Mouse (Mus musculus) forebrain, embryonic 13.5 days (tissue): ENCODE measurements around the gene Tmem176b. TPM values are rescaled to one million over a fixed set of nuclear protein-coding genes. Genes with fewer than 3 reads are reported as not detected.
"Not testable (repeated sequence)": the region's sequence is repeated elsewhere in the genome, so short reads cannot be mapped to it uniquely, and the experiment has no call there.

Experiments
- ATAC-seq: fragments of 200-750 bp; cut with Nextera tagmentation; 2 replicates; pipeline ENCODE4 v1.8.0; 2017
- H3K27ac ChIP-seq: fragments of 300-500 bp; sonication (generic); 2 replicates; pipeline ENCODE4 v1.5.1; 2015; ENCODE audit warnings: inconsistent platforms, mild to moderate bottlenecking, moderate library complexity
- H3K27me3 ChIP-seq: fragments of 300-500 bp; sonication (generic); 2 replicates; pipeline ENCODE4 v1.6.1; 2015; ENCODE audit warnings: mild to moderate bottlenecking, inconsistent platforms
- H3K36me3 ChIP-seq: fragments of 300-500 bp; sonication (generic); 2 replicates; pipeline ENCODE4 v1.6.1; 2015; ENCODE audit warnings: mild to moderate bottlenecking, inconsistent platforms; ENCODE audit not compliant: poor library complexity, severe bottlenecking
- H3K4me1 ChIP-seq: fragments of 300-500 bp; sonication (generic); 2 replicates; pipeline ENCODE4 v1.6.1; 2015; ENCODE audit warnings: inconsistent platforms
- H3K4me2 ChIP-seq: fragments of 300-500 bp; sonication (generic); 2 replicates; pipeline ENCODE4 v1.6.1; 2015; ENCODE audit warnings: inconsistent platforms, mild to moderate bottlenecking, moderate library complexity
- H3K4me3 ChIP-seq: fragments of 300-500 bp; sonication (generic); 2 replicates; pipeline ENCODE4 v1.5.1; 2015; ENCODE audit warnings: mild to moderate bottlenecking, inconsistent platforms
- H3K9ac ChIP-seq: fragments of 300-500 bp; sonication (generic); 2 replicates; pipeline ENCODE4 v1.6.1; 2015; ENCODE audit warnings: mild to moderate bottlenecking, inconsistent platforms
- H3K9me3 ChIP-seq: fragments of 300-500 bp; sonication (generic); replicated peaks from 2 replicates; pipeline ENCODE4 v1.6.1; 2016; ENCODE audit warnings: inconsistent platforms
- WGBS: fragments of 180-500 bp; shearing (Covaris S2); methylation state at CpG from one replicate; pipeline ENCODE4 v1.1.7; 2015; 5-methylcytosine and 5-hydroxymethylcytosine counted together
- polyA plus RNA-seq: library from polyadenylated mRNA; unstranded; fragments of >200 nt; fragmentation: Nextera tagmentation; extraction: Ambion mirVana; gene quantifications from 2 replicates; pipeline ENCODE4 v1.2.1, GENCODE M21; 2015

Gene Tmem176b
- polyA plus RNA-seq = 92.1 and 97.6 TPM in 2 replicates

DNA sequence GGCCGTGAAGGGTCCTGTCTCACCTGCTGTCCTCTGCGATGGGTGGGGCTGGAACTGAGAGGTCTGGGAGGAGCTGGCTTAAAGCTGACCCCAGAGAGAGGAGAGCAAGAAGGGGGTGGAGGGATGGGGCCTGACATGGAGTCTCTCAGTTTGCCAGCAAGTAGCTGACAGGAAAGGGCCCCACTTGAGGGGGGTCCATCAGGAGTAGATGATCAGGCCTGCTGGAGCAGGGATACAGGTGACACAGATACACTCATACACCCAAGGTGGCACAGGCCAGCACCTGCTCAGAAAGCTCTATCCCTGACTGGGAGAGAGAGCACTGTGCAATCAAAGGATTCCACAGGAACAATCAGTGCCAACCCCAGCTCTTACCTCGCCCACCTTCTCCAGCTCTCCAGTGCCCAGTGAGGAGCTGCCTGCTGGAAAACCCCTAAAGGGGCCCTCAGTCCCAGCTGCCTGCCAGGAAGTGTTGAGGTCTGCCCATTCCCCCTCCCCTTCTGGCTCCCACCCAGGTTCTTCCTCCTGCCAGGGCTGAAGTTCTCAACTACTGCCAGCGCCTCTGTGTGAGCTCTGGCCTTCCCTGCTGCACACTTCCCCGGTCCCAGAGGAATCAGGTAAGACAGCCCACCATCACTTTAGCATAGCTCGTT is at the start of gene Tmem176b:
Gene Tmem176b (minus strand): TSS at position 524 of the 653 bp plus-strand sequence.
- peak within 1 kb of the TSS; percentile 69 for H3K4me2 ChIP-seq
- no peaks in the 10 kb centered on the region for H3K9me3 ChIP-seq
- H3K4me1 ChIP-seq = peaks cover 49% of the 10 kb centered on the region
- H3K36me3 ChIP-seq = peaks cover 13% of the 10 kb centered on the region; the same call in 1 of the 2 replicates
- WGBS = 8% methylated on average over 6 of the region's 6 CpGs
- H3K27me3 ChIP-seq = no peaks in the 10 kb centered on the region
- H3K9ac ChIP-seq = peak within 1 kb of the TSS; percentile 59
- ATAC-seq = peak; percentile 94
- peak within 1 kb of the TSS; percentile 79 for H3K27ac ChIP-seq
- H3K4me3 ChIP-seq = peak within 1 kb of the TSS; percentile 43

DNA sequence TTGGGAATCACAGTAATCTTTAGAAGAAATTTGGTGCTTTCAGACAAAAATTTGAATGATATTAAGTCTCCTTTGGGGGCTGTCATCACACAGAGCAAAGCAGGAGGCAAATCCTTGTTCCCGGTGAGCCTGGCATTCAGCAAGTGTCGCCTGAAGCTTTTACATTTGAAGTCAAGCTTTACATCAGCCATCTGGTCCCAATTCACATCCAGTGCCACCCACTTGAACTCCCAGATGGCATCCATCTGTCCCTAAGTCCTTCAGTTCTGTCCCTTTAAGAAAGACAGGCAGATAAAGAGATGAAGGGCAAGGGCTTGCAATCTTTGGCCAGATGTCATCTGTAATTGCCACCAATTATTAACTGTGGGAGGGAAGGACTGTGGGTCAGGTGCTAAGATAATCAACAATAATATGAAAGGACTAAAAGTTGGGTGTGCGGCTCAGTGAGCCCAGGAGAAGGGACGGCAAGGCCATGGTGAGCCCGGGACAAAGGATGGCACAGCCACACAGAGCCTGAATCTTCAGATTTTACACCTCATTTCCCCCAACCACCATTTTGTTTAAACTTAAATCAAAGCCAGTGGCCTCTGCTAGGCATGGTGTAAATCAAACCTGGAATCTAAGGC is 35.3 kb upstream of the Tmem176b start:
- Histone ChIP-seq H3K36me3 (no peaks in the 10 kb centered on the region), H3K4me3 (no peak overlapping the region), H3K4me1 (no peaks in the 10 kb centered on the region), H3K9me3 (no peaks in the 10 kb centered on the region), H3K9ac (no peak overlapping the region), H3K27ac (no peak overlapping the region), H3K4me2 (no peak overlapping the region), H3K27me3 (peaks cover 15% of the 10 kb centered on the region; the same call in 1 of the 2 replicates)
- peak; percentile 77 for ATAC-seq
- 57% methylated on average over 5 of the region's 5 CpGs for WGBS

GRCm38 (mm10) chr6:48875515-48875914 is 34.2 kb upstream of the Tmem176b start:
- peaks cover 20% of the 10 kb centered on the region for H3K27me3 ChIP-seq
- H3K9ac ChIP-seq = no peak overlapping the region
- H3K9me3 ChIP-seq = no peaks in the 10 kb centered on the region
- 85% methylated on average over 6 of the region's 6 CpGs for WGBS
- no peaks in the 10 kb centered on the region for H3K4me1 ChIP-seq
- H3K27ac ChIP-seq = no peak overlapping the region
- no peaks in the 10 kb centered on the region for H3K36me3 ChIP-seq
- no peak overlapping the region for H3K4me2 ChIP-seq
- ATAC-seq = no peak
- no peak overlapping the region for H3K4me3 ChIP-seq

GRCm38 (mm10) chr6:48874576-48874975 is 33.3 kb upstream of the Tmem176b start:
- H3K9ac ChIP-seq = no peak overlapping the region
- no peak for ATAC-seq

GRCm38 (mm10) chr6:48872596-48872995 is 31.3 kb upstream of the Tmem176b start, which contains the start of gene Aoc1:
TSS of gene Aoc1 (plus strand) at chr6:48872896.
- no peak within 1 kb of the TSS for H3K4me2 ChIP-seq
- 82% methylated on average over 5 of the region's 5 CpGs for WGBS
- peaks cover 1% of the 10 kb centered on the region for H3K4me1 ChIP-seq
- no peak within 1 kb of the TSS for H3K27ac ChIP-seq
- H3K36me3 ChIP-seq = no peaks in the 10 kb centered on the region
- ATAC-seq = no peak
- peaks cover 49% of the 10 kb centered on the region for H3K27me3 ChIP-seq
- H3K9me3 ChIP-seq = no peaks in the 10 kb centered on the region
- H3K9ac ChIP-seq = no peak within 1 kb of the TSS
- no peak within 1 kb of the TSS for H3K4me3 ChIP-seq

More at GRCm38 (mm10) chr6:48874576-48874975, 33.3 kb upstream of the Tmem176b start:
- Histone ChIP-seq H3K4me3 (no peak overlapping the region), H3K4me2 (no peak overlapping the region), H3K36me3 (no peaks in the 10 kb centered on the region), H3K27me3 (peaks cover 29% of the 10 kb centered on the region), H3K4me1 (no peaks in the 10 kb centered on the region), H3K9me3 (no peaks in the 10 kb centered on the region), H3K27ac (no peak overlapping the region)
- 81% methylated on average over 4 of the region's 4 CpGs for whole genome bisulfite sequencing

GRCm38 (mm10) chr6:48869774-48870173 is 28.5 kb upstream of the Tmem176b start:
- no peak for ATAC-seq
- Histone ChIP-seq H3K4me2 (no peak overlapping the region), H3K9ac (no peak overlapping the region), H3K27ac (no peak overlapping the region), H3K4me3 (no peak overlapping the region), H3K36me3 (no peaks in the 10 kb centered on the region), H3K27me3 (peaks cover 66% of the 10 kb centered on the region), H3K9me3 (no peaks in the 10 kb centered on the region), H3K4me1 (peaks cover 20% of the 10 kb centered on the region)
- WGBS = 88% methylated on average over 2 of the region's 2 CpGs

DNA sequence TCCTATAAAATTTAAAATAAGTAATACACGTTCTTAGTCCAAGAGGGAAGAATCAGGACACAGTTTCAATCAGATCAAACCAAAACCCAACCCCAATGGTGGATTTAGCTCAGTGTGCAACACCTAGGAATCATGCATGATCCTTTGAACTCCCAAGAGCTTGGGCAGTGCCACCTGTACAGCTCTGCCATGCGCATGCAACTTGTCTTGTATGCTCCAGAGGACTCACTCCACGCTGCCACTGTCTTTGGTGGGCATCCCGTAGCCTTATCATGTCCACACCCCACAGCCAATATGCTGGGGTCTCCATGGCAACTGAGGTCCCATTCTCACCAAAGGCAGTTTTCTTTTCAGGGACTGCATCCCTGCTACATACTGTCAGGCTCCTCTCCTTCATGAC is 25.9 kb upstream of the Tmem176b start:
- Histone ChIP-seq H3K4me2 (no peak overlapping the region), H3K4me1 (peaks cover 20% of the 10 kb centered on the region), H3K9me3 (no peaks in the 10 kb centered on the region), H3K27ac (no peak overlapping the region), H3K4me3 (no peak overlapping the region), H3K27me3 (peaks cover 76% of the 10 kb centered on the region), H3K9ac (no peak overlapping the region), H3K36me3 (no peaks in the 10 kb centered on the region)
- WGBS = 36% methylated on average over 4 of the region's 4 CpGs
- ATAC-seq = no peak

GRCm38 (mm10) chr6:48866355-48866950 is 25.2 kb upstream of the Tmem176b start:
- not testable (repeated sequence) for H3K9ac ChIP-seq, ATAC-seq, H3K4me3 ChIP-seq, H3K27ac ChIP-seq, H3K4me2 ChIP-seq, H3K36me3 ChIP-seq, H3K9me3 ChIP-seq
- Histone ChIP-seq H3K4me1 (peaks cover 20% of the 10 kb centered on the region), H3K27me3 (peaks cover 76% of the 10 kb centered on the region)
- 0% methylated on average over 1 of the region's 1 CpGs for WGBS

DNA sequence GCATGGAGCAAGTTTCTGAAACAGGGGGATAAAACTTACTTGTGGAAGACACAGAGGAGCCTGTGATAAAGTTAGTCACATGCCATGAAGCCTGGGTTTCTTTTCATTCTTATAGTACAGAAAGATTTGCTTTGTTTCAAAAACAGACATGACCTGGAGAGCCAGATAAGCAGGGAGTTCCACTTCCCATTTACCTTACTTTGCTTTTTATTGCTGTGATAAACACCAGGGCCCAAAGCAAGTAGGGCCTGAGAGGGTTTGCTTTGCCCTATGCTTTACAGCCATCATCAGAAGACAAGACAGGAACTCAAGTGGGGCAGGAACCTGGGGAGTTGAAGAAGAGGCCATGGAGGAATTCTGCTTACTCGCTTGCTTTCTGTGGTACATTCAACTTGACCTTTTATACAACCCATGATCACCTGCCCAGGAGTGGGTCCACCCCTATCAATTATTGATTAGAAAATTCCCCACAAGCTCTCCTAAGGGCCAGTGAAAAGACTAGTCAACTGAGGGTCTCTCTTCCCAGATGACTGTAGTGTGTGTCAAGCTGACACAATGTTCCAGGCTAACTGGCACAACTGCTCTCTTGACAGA is 24.0 kb upstream of the Tmem176b start:
- no peak overlapping the region for H3K27ac ChIP-seq
- no peak overlapping the region for H3K9ac ChIP-seq
- H3K4me3 ChIP-seq = no peak overlapping the region
- no peaks in the 10 kb centered on the region for H3K36me3 ChIP-seq
- peaks cover 20% of the 10 kb centered on the region for H3K4me1 ChIP-seq
- 93% methylated on average over 1 of the region's 1 CpGs for WGBS
- H3K27me3 ChIP-seq = peaks cover 79% of the 10 kb centered on the region
- no peak overlapping the region for H3K4me2 ChIP-seq
- H3K9me3 ChIP-seq = no peaks in the 10 kb centered on the region
- no peak for ATAC-seq

GRCm38 (mm10) chr6:48864723-48865122 is 23.4 kb upstream of the Tmem176b start:
- Histone ChIP-seq H3K9ac (no peak overlapping the region), H3K36me3 (no peaks in the 10 kb centered on the region), H3K4me2 (no peak overlapping the region), H3K27ac (no peak overlapping the region), H3K4me1 (peaks cover 20% of the 10 kb centered on the region), H3K4me3 (no peak overlapping the region), H3K9me3 (no peaks in the 10 kb centered on the region), H3K27me3 (peaks cover 79% of the 10 kb centered on the region)
- no peak for ATAC-seq
- WGBS = 74% methylated on average over 3 of the region's 3 CpGs

DNA sequence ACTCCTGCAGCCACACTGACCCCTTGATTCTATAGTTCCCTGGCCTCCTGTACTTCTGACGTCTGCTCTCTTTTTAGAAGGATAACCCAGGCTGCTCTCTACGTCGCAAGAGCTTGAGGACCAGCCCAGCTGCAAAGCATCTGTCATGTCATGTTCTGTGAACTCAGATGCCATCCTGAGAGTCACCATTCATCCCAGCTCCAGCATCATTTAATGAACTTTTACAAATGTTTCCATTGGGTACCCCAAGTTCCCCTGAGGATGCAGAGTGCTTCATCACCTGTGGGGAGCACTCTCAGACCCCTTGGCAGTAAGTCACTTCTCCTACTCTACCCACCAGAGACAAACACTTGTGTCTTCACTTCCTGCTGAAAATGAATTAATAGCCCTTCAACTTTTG is 22.9 kb upstream of the Tmem176b start:
- no peak overlapping the region for H3K27ac ChIP-seq
- no peak overlapping the region for H3K4me3 ChIP-seq
- no peak overlapping the region for H3K9ac ChIP-seq
- H3K36me3 ChIP-seq = no peaks in the 10 kb centered on the region
- ATAC-seq = no peak
- H3K27me3 ChIP-seq = peaks cover 77% of the 10 kb centered on the region
- peaks cover 20% of the 10 kb centered on the region for H3K4me1 ChIP-seq
- H3K4me2 ChIP-seq = no peak overlapping the region
- 71% methylated on average over 3 of the region's 3 CpGs for WGBS
- no peaks in the 10 kb centered on the region for H3K9me3 ChIP-seq

GRCm38 (mm10) chr6:48863488-48863887 is 22.2 kb upstream of the Tmem176b start:
- Histone ChIP-seq H3K9me3 (no peaks in the 10 kb centered on the region), H3K4me2 (no peak overlapping the region), H3K27ac (no peak overlapping the region), H3K27me3 (peaks cover 77% of the 10 kb centered on the region), H3K36me3 (no peaks in the 10 kb centered on the region), H3K4me1 (peaks cover 20% of the 10 kb centered on the region), H3K4me3 (no peak overlapping the region), H3K9ac (no peak overlapping the region)
- ATAC-seq = no peak
- WGBS = 93% methylated on average over 7 of the region's 7 CpGs
